Mouse (Mus musculus) intestine, postnatal 0 days (tissue): ENCODE data around the gene Zhx3. TPM values are rescaled to one million over a fixed set of nuclear protein-coding genes. Genes with fewer than 3 reads are reported as not detected.
A peak's percentile ranks its signal among the peaks of the same experiment; 100 is the strongest.

Experiments
- ATAC-seq: fragments of 200-750 bp; cut with Nextera tagmentation; 2 replicates; pipeline ENCODE4 v1.8.0; 2017; ENCODE audit warnings: mild to moderate bottlenecking, moderate TSS enrichment, moderate library complexity
- H3K27ac ChIP-seq: fragments of 300-500 bp; sonication (generic); 2 replicates; pipeline ENCODE4 v1.5.1; 2014; ENCODE audit warnings: mild to moderate bottlenecking, low read depth, low read length, moderate library complexity
- H3K27me3 ChIP-seq: fragments of 300-500 bp; sonication (generic); replicated peaks from 2 replicates; pipeline ENCODE4 v1.6.1; 2014; ENCODE audit warnings: low read length, mixed read lengths; ENCODE audit not compliant: control insufficient read depth, insufficient read depth
- H3K36me3 ChIP-seq: fragments of 300-500 bp; sonication (generic); 2 replicates; pipeline ENCODE4 v1.6.1; 2014; ENCODE audit warnings: mild to moderate bottlenecking, moderate library complexity; ENCODE audit not compliant: control insufficient read depth, insufficient read depth
- H3K4me1 ChIP-seq: fragments of 300-500 bp; sonication (generic); replicated peaks from 2 replicates; pipeline ENCODE4 v1.6.1; 2014; ENCODE audit warnings: antibody characterized with exemption, low read length, mixed read lengths; ENCODE audit not compliant: control insufficient read depth, insufficient read depth
- H3K4me2 ChIP-seq: fragments of 300-500 bp; sonication (generic); replicated peaks from 2 replicates; pipeline ENCODE4 v1.6.1; 2014; ENCODE audit warnings: low read depth, mild to moderate bottlenecking, moderate library complexity
- H3K4me3 ChIP-seq: fragments of 300-500 bp; sonication (generic); 2 replicates; pipeline ENCODE4 v1.5.1; 2014; ENCODE audit warnings: low read depth, low read length
- H3K9ac ChIP-seq: fragments of 300-500 bp; sonication (generic); 2 replicates; pipeline ENCODE4 v1.6.1; 2014; ENCODE audit warnings: mild to moderate bottlenecking, low read depth, low read length
- H3K9me3 ChIP-seq: fragments of 300-500 bp; sonication (generic); 2 replicates; pipeline ENCODE4 v1.6.1; 2016; ENCODE audit warnings: mixed run types; ENCODE audit not compliant: control insufficient read depth
- CTCF ChIP-seq: sonication (generic); IDR thresholded peaks from 2 replicates; pipeline ENCODE4 v1.5.1; 2016; ENCODE audit warnings: low read depth, mild to moderate bottlenecking, control low read depth, antibody characterized with exemption, moderate library complexity
- WGBS: fragments of 180-500 bp; shearing (Covaris S2); extraction: QIAGEN DNeasy Blood & Tissue Kit; methylation state at CpG from one replicate; pipeline ENCODE4 v1.1.7; 2014; 5-methylcytosine and 5-hydroxymethylcytosine counted together
- polyA plus RNA-seq: library from polyadenylated mRNA; unstranded; fragments of >200 nt; fragmentation: Nextera tagmentation; extraction: Ambion mirVana; gene quantifications from 2 replicates; pipeline ENCODE4 v1.2.1, GENCODE M21; 2015

Zhx3 gene
- polyA plus RNA-seq, 1 experiment from 2014 or later = 3.5 TPM

GRCm38 (mm10) chr2:160804794-160805527 is 67.8 kb downstream of the Zhx3 start:
- ATAC-seq = no peak
- no peak overlapping the region for H3K9ac ChIP-seq
- no peak overlapping the region for H3K4me3 ChIP-seq
- no peaks in the 10 kb centered on the region for H3K9me3 ChIP-seq
- H3K27ac ChIP-seq = peak overlapping the region; percentile 41; the same call in 1 of the 2 replicates
- H3K4me2 ChIP-seq = no peak overlapping the region
- H3K36me3 ChIP-seq = no peaks in the 10 kb centered on the region
- no peaks in the 10 kb centered on the region for H3K27me3 ChIP-seq
- TF ChIP-seq CTCF = no peak
- WGBS = 53% methylated on average over 4 of the region's 4 CpGs
- H3K4me1 ChIP-seq = 0 out of 2 replicates have a peak, but pooled peaks cover 3% of the 10 kb centered on the region

GRCm38 (mm10) chr2:160802326-160802725 is 70.5 kb downstream of the Zhx3 start:
- Histone ChIP-seq H3K27ac (no peak overlapping the region), H3K36me3 (no peaks in the 10 kb centered on the region), H3K4me3 (no peak overlapping the region), H3K27me3 (no peaks in the 10 kb centered on the region), H3K9ac (no peak overlapping the region), H3K9me3 (no peaks in the 10 kb centered on the region), H3K4me1 (0 out of 2 replicates have a peak, but pooled peaks cover 3% of the 10 kb centered on the region), H3K4me2 (no peak overlapping the region)
- ATAC-seq = peak; percentile 66
- no peak for TF ChIP-seq CTCF
- WGBS = 61% methylated on average over 3 of the region's 3 CpGs

GRCm38 (mm10) chr2:160800967-160801366 is 71.8 kb downstream of the Zhx3 start:
- 85% methylated on average over 1 of the region's 1 CpGs for WGBS
- Histone ChIP-seq H3K4me3 (no peak overlapping the region), H3K27ac (no peak overlapping the region), H3K9me3 (no peaks in the 10 kb centered on the region), H3K4me2 (no peak overlapping the region), H3K9ac (no peak overlapping the region), H3K36me3 (no peaks in the 10 kb centered on the region), H3K4me1 (0 out of 2 replicates have a peak, but pooled peaks cover 3% of the 10 kb centered on the region), H3K27me3 (no peaks in the 10 kb centered on the region)
- no peak for TF ChIP-seq CTCF
- no peak for ATAC-seq

GRCm38 (mm10) chr2:160798206-160798605 is 74.6 kb downstream of the Zhx3 start:
- TF ChIP-seq CTCF = no peak
- H3K9me3 ChIP-seq = no peaks in the 10 kb centered on the region
- H3K9ac ChIP-seq = no peak overlapping the region
- 55% methylated on average over 1 of the region's 1 CpGs for WGBS
- H3K4me2 ChIP-seq = no peak overlapping the region
- no peak overlapping the region for H3K4me3 ChIP-seq
- no peak overlapping the region for H3K27ac ChIP-seq
- ATAC-seq = no peak
- H3K27me3 ChIP-seq = no peaks in the 10 kb centered on the region
- 0 out of 2 replicates have a peak, but pooled peaks cover 3% of the 10 kb centered on the region for H3K4me1 ChIP-seq
- H3K36me3 ChIP-seq = no peaks in the 10 kb centered on the region

- ATAC-seq = no peak
- WGBS = 68% methylated on average over 2 of the region's 2 CpGs
These were observed 75.8 kb downstream of the Zhx3 start for GRCm38 (mm10) chr2:160796973-160797372.

GRCm38 (mm10) chr2:160793117-160793516 is 79.7 kb downstream of the Zhx3 start:
- no peak for ATAC-seq
- H3K4me1 ChIP-seq = no peaks in the 10 kb centered on the region
- no peak overlapping the region for H3K4me3 ChIP-seq
- no peak overlapping the region for H3K9ac ChIP-seq
- TF ChIP-seq CTCF = peak; percentile 63
- H3K4me2 ChIP-seq = no peak overlapping the region
- no peak overlapping the region for H3K27ac ChIP-seq
- H3K9me3 ChIP-seq = no peaks in the 10 kb centered on the region
- WGBS = 75% methylated on average over 2 of the region's 2 CpGs
- no peaks in the 10 kb centered on the region for H3K27me3 ChIP-seq
- no peaks in the 10 kb centered on the region for H3K36me3 ChIP-seq

More at GRCm38 (mm10) chr2:160796973-160797372, 75.8 kb downstream of the Zhx3 start:
- no peaks in the 10 kb centered on the region for H3K27me3 ChIP-seq
- no peaks in the 10 kb centered on the region for H3K36me3 ChIP-seq
- H3K4me2 ChIP-seq = no peak overlapping the region
- no peak for TF ChIP-seq CTCF
- 0 out of 2 replicates have a peak, but pooled peaks cover 3% of the 10 kb centered on the region for H3K4me1 ChIP-seq
- H3K4me3 ChIP-seq = no peak overlapping the region
- H3K9me3 ChIP-seq = no peaks in the 10 kb centered on the region
- H3K27ac ChIP-seq = no peak overlapping the region
- H3K9ac ChIP-seq = no peak overlapping the region
